Mouse (Mus musculus): ENCODE measurements around the gene Ift27. TPM values are rescaled to one million over a fixed set of nuclear protein-coding genes. Genes with fewer than 3 reads are reported as not detected.

The Ift27 gene
- total RNA-seq, 2 experiments from 2014 or later = 28.6 to 30.7 TPM

- no peak for DNase-seq (ENCODE audit: low spot score in 2 of 2)
These were observed 57.0 kb downstream of the Ift27 start for GRCm38 (mm10) chr15:78116936-78117335.

DNA sequence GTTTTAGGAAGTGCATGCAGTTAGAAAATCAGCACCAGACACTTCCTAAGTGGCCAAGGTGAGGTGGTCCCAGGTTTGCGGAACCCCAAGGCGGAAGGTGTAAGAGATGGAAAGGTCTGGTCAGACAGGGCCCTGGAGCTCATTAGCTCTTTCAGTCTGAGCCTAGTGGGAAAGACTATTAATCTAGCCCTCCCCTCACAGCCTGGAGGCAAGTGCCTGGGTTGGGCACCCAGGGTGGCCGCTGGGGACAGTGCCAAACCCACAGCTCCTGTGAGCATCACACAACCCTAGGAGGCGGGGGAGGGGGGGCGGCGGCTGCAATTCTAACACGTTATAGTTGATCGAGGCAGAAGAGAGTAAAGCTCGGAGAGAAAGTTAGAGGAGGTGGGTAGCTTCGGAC is 57.7 kb downstream of the Ift27 start:
- no peak for DNase-seq (ENCODE audit: low spot score in 2 of 2)

Other genes starting within 250 kb of the Ift27 start
- gene Txn2, start 245.1 kb downstream of the Ift27 start, total RNA-seq (2021) = 100 to 1,000 TPM; 145 TPM
- 10 to 100 TPM; 10.6 to 14.0 TPM for gene Foxred2, start 217.4 kb downstream of the Ift27 start, total RNA-seq (2021)
- gene Eif3d, start 203.3 kb downstream of the Ift27 start, total RNA-seq (2021) = 100 to 1,000 TPM; 101 to 102 TPM
- 10 to 100 TPM; 51.4 to 54.6 TPM for gene Cacng2, start 54.1 kb downstream of the Ift27 start, total RNA-seq (2021)
- gene Pvalb, start 32.3 kb upstream of the Ift27 start, total RNA-seq (2021) = 100 to 1,000 TPM in 1 of 2 experiments, 10 to 100 TPM in 1; 91.2 to 126 TPM
- 1 to 10 TPM in 1 of 2 experiments, under 1 TPM in 1; 0.95 to 1.5 TPM for gene Ncf4, start 70.7 kb upstream of the Ift27 start, total RNA-seq (2021)
- gene Csf2rb2, start 131.6 kb upstream of the Ift27 start, total RNA-seq (2021) = under 1 TPM; 0.66 to 0.72 TPM
- under 1 TPM; 0.66 to 1.00 TPM for gene Csf2rb, start 151.6 kb upstream of the Ift27 start, total RNA-seq (2021)
- not detected for gene Tex33, start 221.8 kb upstream of the Ift27 start, total RNA-seq (2021)
- gene Tst, start 231.8 kb upstream of the Ift27 start, total RNA-seq (2021) = 10 to 100 TPM; 31.6 to 33.8 TPM
- 10 to 100 TPM; 28.4 to 33.0 TPM for gene Mpst, start 232.3 kb upstream of the Ift27 start, total RNA-seq (2021)

Measured in left cerebral cortex, adult 18-20 months (tissue).